Mouse (Mus musculus) thymus, adult 18-20 months (tissue): ENCODE data around the gene Adgrb3.
"Not testable (repeated sequence)": the region's sequence is repeated elsewhere in the genome, so short reads cannot be mapped to it uniquely, and the experiment has no call there.

ENCODE experiments used
- DNase-seq, 2 experiments: peaks; one replicate each; pipeline ENCODE4 v3.0.0; 2022; ENCODE audit warnings: mixed read lengths in 2 of 2

The Adgrb3 gene

GRCm38 (mm10) chr1:25744736-25745135 lies 84.8 kb downstream of the Adgrb3 start:
- no peak for DNase-seq

GRCm38 (mm10) chr1:25729844-25730243 lies 99.7 kb downstream of the Adgrb3 start:
- no peak for DNase-seq

GRCm38 (mm10) chr1:25711474-25711873 lies 118.0 kb downstream of the Adgrb3 start:
- no peak for DNase-seq

- no peak for DNase-seq
Observed at GRCm38 (mm10) chr1:25706299-25706698, 123.2 kb downstream of the Adgrb3 start.

- DNase-seq, result no peak
Observed at GRCm38 (mm10) chr1:25698702-25699250, 130.7 kb downstream of the Adgrb3 start.

GRCm38 (mm10) chr1:25697179-25697578 lies 132.3 kb downstream of the Adgrb3 start:
- no peak for DNase-seq

GRCm38 (mm10) chr1:25696771-25697170 lies 132.7 kb downstream of the Adgrb3 start:
- DNase-seq, result no peak

- DNase-seq, result no peak
Observed at GRCm38 (mm10) chr1:25682118-25682517, 147.4 kb downstream of the Adgrb3 start.

GRCm38 (mm10) chr1:25679656-25680055 lies 149.9 kb downstream of the Adgrb3 start:
- DNase-seq, result no peak

- no peak for DNase-seq
Observed at GRCm38 (mm10) chr1:25652717-25653116, 176.8 kb downstream of the Adgrb3 start.

GRCm38 (mm10) chr1:25644256-25644655 lies 185.3 kb downstream of the Adgrb3 start:
- DNase-seq, result no peak

GRCm38 (mm10) chr1:25621458-25621857 lies 208.0 kb downstream of the Adgrb3 start:
- no peak for DNase-seq

GRCm38 (mm10) chr1:25616954-25617353 lies 212.6 kb downstream of the Adgrb3 start:
- no peak for DNase-seq

GRCm38 (mm10) chr1:25610776-25611175 lies 218.7 kb downstream of the Adgrb3 start:
- not testable (repeated sequence) for DNase-seq

GRCm38 (mm10) chr1:25598941-25599340 lies 230.6 kb downstream of the Adgrb3 start:
- DNase-seq, result no peak

- no peak for DNase-seq
Observed at GRCm38 (mm10) chr1:25588568-25589118, 240.9 kb downstream of the Adgrb3 start.

GRCm38 (mm10) chr1:25581698-25582097 lies 247.8 kb downstream of the Adgrb3 start:
- no peak for DNase-seq

- no peak for DNase-seq
Observed at GRCm38 (mm10) chr1:25577836-25578235, 251.7 kb downstream of the Adgrb3 start.

GRCm38 (mm10) chr1:25576598-25576997 lies 252.9 kb downstream of the Adgrb3 start:
- DNase-seq, result no peak

GRCm38 (mm10) chr1:25568096-25568495 lies 261.4 kb downstream of the Adgrb3 start:
- DNase-seq, result no peak

GRCm38 (mm10) chr1:25546072-25546471 lies 283.4 kb downstream of the Adgrb3 start:
- no peak for DNase-seq

- no peak for DNase-seq
Observed at GRCm38 (mm10) chr1:25543915-25544314, 285.6 kb downstream of the Adgrb3 start.

GRCm38 (mm10) chr1:25542891-25543290 lies 286.6 kb downstream of the Adgrb3 start:
- DNase-seq, result no peak

GRCm38 (mm10) chr1:25526976-25527375 lies 302.5 kb downstream of the Adgrb3 start:
- no peak for DNase-seq
